Mouse (Mus musculus) T-helper 17 cell (primary cell): ENCODE measurements at regions not wholly inside any gene's neighbourhood (a gene's known extent, or its start where the extent isn't known, plus 50 kb on each side); places are given as distances from the start of the nearest gene placed in this dataset.

ENCODE experiments used
- in situ Hi-C, 2 experiments: fragments of 300-600 bp; cut with MboI, MseI; formaldehyde crosslinking; loops; 1 replicate in 1 of 2; 2 replicates in 1 of 2; pipeline ENCODE4 v1.15.1; 2025; ENCODE audit warnings: high pct_unique_total_duplicates in 2 of 2

DNA sequence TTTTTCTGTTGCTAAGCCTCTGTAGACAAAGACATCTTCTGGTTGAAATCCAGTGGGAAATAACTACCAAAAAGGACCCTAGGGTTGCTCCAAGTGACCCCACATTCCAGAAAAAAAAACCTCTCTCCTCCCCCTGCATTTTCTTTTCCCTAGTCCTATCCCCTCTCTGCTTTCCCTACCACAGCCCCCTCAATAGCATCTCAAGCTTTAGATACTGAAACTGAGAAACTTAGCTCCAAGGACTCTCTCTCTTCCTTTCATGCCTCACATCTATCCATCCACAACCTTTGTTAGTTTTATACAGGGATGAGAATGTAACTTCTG, 207.5 kb upstream of the Ercc4 start:
- in situ Hi-C loops, result no loop called here

DNA sequence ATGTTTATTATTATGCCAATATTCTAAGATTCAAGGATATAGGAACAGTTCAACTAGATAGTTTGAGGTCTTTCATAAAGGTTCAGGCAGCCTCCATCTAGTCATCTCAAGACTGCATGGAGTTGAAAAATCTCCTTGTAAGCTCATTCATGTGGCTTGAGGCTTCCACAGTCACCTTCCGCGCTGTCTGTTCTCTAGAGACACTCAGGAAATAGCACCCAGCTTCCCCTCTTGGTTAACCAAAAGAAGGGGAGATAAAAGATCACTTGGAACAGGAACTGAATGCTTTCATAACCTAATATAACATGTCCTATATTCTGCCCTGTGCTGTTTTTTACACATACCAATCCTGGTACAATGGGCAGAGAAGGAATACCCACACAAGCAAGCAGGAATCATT, 206.3 kb upstream of the Ercc4 start:
- in situ Hi-C loops, result no loop called here

DNA sequence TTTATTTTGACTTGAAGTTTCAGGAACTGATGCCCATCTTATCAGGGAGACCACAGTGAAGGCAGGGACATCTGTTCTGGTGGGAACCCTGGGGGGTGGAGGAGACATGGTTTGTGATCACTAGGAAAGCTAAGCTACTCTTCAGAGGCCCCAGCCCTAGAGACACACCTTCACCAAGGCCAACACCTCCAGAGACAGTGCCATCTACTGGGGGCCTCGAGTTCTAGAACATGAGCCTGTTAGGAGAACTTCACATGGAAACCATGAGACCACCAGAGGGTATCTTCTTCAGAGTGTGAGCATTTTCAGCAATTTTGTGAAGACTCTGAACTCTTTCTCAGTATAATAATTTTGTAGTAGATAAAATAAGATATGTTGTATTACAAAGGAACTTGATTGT, 204.5 kb upstream of the Ercc4 start:
- in situ Hi-C loops, result no loop called here

DNA sequence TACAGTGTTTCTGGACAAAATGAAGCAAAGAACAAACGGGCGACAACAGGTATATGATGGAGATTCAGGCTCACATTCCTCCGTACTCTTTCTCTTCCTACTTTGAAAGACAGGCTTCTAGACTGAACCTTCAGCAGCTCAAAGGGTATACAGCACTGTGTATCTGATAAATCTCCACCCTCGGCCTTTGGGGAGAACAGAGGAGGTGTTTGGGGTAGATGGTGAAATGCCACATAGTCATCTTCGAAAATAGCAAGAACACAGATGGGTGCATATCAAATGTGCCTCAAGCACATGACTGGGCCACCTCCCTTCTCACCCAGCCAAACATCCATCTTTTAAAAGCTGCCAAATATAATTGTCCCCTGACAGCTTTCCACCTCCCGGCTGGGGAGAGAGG, 184.8 kb upstream of the Ercc4 start:
- in situ Hi-C loops, result loop anchor here in 1 of 2 experiments (10.0 kb wide), 1 partner anchor 1180 kb away; no protein-coding TSS in a partner anchor

- in situ Hi-C loops, result loop anchor here in 1 of 2 experiments (10.0 kb wide), 1 partner anchor 1179 kb away; no protein-coding TSS in a partner anchor
Observed at GRCm38 (mm10) chr16:12925931-12926330, 183.6 kb upstream of the Ercc4 start.

DNA sequence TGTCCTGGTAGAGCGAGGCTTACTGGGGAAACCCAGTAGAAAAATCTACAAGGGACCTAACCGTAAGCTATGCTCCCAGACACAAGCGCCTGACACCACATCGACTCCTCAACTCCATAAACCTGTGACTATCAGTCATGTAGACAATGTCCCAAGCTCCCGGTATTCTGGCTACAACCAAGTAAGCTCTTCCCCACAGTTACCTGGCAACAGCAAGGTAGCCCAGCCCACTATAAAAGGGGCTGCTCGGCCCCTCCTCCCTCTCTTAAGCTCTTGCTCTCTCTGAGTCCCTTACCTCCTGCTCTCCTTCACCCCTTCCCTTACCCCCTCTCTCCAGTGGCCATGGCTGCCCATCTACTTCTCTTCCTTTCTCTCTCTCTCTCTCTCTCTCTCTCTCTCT, 178.4 kb upstream of the Ercc4 start:
- in situ Hi-C loops, result no loop called here

- in situ Hi-C loops, result no loop called here
Observed at GRCm38 (mm10) chr16:12932959-12933358, 176.5 kb upstream of the Ercc4 start.

DNA sequence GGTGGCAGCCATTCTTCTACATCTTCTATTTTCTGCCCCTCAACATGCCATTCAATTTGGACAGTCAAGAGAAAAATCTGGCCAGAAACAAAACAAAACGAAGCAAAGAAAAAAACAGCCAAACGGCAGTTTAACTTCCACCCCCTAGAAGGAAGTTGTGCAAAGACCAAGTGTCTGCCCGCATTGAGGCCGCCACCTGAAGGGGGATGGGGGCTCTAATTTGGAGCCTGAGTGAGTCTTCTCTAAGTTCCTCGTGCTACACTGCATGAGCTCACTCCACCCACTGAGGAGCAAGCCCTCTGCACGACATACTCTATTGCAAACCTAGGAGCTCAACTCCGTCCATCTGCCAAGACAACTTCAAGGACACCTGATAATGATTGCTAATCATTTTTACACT, 174.9 kb upstream of the Ercc4 start:
- in situ Hi-C loops, result no loop called here

DNA sequence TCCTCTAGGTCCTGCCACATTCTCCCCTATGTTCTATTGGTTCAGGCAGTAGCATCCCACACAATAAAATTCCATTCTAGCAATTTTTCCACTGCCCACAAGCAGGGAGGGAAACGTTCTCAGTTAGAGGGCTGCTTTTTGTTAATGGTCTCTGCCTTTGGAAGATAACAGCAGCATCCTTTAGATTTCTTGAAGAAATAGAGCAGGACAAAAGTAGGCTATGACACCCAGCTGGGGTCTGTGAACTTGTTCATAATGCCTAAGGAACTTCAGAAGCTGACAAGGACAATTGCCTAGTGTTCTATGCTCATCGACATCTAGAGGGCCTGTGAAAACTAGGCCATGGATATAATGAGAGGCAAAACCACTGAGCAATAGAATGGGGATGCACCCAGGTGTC, 174.2 kb upstream of the Ercc4 start:
- in situ Hi-C loops, result no loop called here

- in situ Hi-C loops, result no loop called here
Observed at GRCm38 (mm10) chr16:12936571-12936970, 172.9 kb upstream of the Ercc4 start.

GRCm38 (mm10) chr16:12938563-12938962, 170.9 kb upstream of the Ercc4 start:
- in situ Hi-C loops, result no loop called here

DNA sequence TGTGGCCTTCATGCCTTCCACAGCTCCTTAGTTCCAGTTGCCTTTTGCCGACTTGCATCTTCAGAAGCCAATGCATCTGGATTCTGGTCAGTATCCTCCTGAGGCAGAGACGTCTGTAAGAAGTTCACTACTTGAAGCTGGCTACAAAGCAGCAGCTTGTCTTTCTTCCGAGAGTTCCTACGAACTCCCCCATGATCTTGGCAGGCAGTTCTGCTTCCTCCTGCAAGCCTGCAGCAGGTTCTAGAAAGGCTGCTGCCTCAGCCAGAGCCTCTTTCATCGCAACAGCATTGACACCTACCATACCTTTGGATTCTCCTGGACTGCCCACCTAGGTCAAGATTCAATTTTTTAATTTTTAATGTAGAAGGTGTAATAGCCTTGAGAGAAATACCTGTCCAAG, 158.3 kb upstream of the Ercc4 start:
- in situ Hi-C loops, result no loop called here

DNA sequence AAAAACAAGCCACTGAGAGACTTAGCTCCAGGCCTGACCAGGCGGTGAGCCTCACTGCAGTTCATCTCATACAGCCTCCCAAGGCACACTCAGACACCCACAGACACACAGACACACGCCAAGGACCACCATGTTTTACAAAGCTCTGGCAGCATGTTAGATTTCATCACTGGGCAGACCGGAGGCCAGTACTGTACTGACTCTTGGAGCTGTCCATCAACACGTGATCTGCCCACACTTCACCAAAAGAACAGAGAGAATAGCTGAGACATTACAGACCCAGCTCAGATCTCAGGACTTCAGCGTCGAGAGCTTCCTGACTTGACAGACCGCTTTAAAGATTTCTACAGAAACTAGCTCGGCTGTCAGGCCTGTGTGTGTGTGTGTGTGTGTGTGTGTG, 155.5 kb upstream of the Ercc4 start:
- in situ Hi-C loops, result no loop called here

GRCm38 (mm10) chr16:12956416-12956815, 153.1 kb upstream of the Ercc4 start:
- in situ Hi-C loops, result no loop called here

- in situ Hi-C loops, result no loop called here
Observed at GRCm38 (mm10) chr16:12960885-12961284, 148.6 kb upstream of the Ercc4 start.

- in situ Hi-C loops, result loop anchor here in 1 of 2 experiments (10.0 kb wide), 1 partner anchor 198 kb away; no protein-coding TSS in a partner anchor
Observed at GRCm38 (mm10) chr16:12982681-12983080, 126.8 kb upstream of the Ercc4 start.

GRCm38 (mm10) chr16:13001288-13001880, 108.1 kb upstream of the Ercc4 start:
- in situ Hi-C loops, result no loop called here

DNA sequence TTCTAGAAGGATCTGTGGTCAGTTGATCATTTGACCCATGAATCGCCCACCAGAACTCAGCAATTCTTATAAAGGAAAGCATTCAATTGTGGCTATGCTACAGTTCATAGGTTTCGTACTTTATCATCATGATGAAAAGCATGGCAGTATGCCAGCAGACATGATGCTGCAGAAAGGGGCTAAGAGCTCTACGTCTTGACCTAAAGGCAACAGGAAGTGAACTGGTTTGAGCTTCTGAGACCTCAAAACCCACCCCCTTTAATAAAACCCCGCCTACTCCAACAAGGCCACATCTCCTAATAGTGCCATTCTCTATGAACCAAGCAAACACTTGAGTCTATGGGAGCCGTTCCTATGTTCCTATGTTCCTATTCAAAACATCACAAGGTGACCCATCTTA, 96.6 kb upstream of the Ercc4 start:
- in situ Hi-C loops, result no loop called here

GRCm38 (mm10) chr16:13013891-13014644, 95.4 kb upstream of the Ercc4 start:
- in situ Hi-C loops, result no loop called here

DNA sequence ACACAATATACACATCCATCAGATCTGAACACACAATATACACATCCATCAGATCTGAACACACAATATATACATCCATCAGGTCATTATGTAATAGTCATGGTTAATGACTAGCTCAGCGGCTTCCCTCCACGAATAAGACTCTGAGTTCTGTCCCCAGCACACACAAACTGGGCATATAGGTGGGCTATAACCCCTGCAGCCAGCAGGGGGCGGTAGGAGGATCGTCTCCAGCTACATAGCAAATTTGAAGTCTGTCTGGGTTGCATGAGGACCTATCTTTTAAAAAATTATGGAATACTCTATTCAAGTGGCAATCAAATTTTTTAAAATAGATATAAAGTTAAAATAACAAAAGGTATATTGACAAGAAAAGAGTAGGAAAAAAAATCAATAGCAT, 86.6 kb upstream of the Ercc4 start:
- in situ Hi-C loops, result no loop called here

GRCm38 (mm10) chr16:13025393-13025792, 84.1 kb upstream of the Ercc4 start:
- in situ Hi-C loops, result no loop called here

DNA sequence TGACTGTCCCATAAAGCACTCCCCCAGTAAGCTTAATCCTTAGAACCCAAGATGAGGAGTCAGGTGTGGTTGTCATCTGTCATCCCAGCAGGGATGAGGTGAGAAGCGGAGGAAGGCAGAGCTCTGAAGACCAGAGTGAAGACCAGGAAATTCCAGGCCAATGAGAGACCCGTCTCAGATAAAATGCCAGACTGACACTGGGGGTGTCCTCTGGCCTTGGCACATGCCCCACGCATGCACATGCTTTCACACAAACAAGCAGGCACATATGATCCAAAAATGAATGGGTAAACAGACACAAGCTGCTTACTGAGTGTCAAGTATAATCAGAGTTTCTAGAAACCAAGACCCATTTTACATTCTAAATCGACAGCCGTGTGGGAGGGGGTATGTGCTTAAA, 75.3 kb upstream of the Ercc4 start:
- in situ Hi-C loops, result no loop called here

GRCm38 (mm10) chr16:13036596-13036995, 72.9 kb upstream of the Ercc4 start:
- in situ Hi-C loops, result no loop called here
